Mouse (Mus musculus): ENCODE measurements at regions not wholly inside any gene's neighbourhood (a gene's known extent, or its start where the extent isn't known, plus 50 kb on each side); places are given as distances from the start of the nearest gene placed in this dataset.

DNA sequence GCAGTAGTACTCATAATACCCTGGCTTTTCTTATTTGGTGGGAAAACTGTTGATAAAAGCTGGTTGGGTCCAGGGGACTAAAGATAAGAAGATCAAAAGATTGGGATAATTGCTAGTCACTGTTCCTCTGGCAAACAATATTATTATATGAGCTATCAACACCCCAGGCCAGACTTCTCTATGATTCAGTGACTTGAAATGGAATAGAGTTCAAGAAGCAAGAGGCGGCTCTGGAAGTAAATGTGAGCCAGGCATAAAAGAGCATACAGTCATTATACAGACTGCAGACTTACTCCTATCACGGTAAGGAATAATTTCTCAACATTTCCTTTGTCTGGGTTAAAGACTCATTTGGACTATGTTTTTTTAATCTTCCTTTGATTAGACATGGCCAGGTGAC, 278.5 kb upstream of the Acvr2a start:
- no peaks in the 10 kb centered on the region for H3K27me3 ChIP-seq (ENCODE audit: insufficient read depth, low read length)
- no peak for DNase-seq (ENCODE audit: low spot score)
- no peak for ATAC-seq (ENCODE audit: extremely low read depth, insufficient number of reproducible peaks, low FRiP score, poor library complexity, severe bottlenecking)
- no peaks in the 10 kb centered on the region for H3K36me3 ChIP-seq (replicated peaks)
- no peak for TF ChIP-seq GATA1 (IDR thresholded peaks at IDR 0.05; ENCODE audit: borderline replicate concordance, low read length)
- TF ChIP-seq TAL1 (conservative IDR thresholded peaks at IDR 0.05; ENCODE audit: low read depth, low read length): no peak
- TF ChIP-seq POLR2AphosphoS5 (IDR thresholded peaks at IDR 0.05; ENCODE audit: insufficient replicate concordance, low read depth, low read length): no peak
- no peak for TF ChIP-seq GATA2 (IDR thresholded peaks at IDR 0.05; ENCODE audit: borderline replicate concordance, low read depth, low read length)
- no peak for TF ChIP-seq CTCF (IDR thresholded peaks at IDR 0.05; ENCODE audit: low read depth, low read length)
- no peaks in the 10 kb centered on the region for H3K9me3 ChIP-seq (replicated peaks)
- H3K4me1 ChIP-seq (ENCODE audit: insufficient read depth, low read depth, low read length): no peaks in the 10 kb centered on the region
- no peak overlapping the region for H3K4me3 ChIP-seq (ENCODE audit: low read depth, low read length)

DNA sequence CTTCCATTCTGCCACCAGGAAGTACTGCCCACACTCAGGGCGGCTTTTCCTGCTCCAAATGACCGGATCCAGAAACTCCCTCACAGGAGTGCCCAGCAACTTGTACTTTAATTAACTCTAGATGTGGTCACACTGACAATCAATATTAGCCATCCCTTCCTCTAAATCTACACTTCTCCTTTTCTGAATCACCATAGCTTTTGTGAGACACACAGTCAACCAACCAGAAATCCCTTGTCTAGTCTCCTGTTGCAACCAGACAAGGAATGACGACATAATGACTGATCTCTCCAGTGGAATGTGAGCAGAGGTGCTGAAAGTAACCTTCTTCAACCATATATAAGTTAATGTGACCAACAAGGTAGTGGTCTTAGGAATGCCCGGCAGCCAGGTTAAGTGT, 277.0 kb upstream of the Acvr2a start:
- H3K36me3 ChIP-seq (replicated peaks): no peaks in the 10 kb centered on the region
- no peak overlapping the region for H3K4me3 ChIP-seq (ENCODE audit: low read depth, low read length)
- ATAC-seq (ENCODE audit: extremely low read depth, insufficient number of reproducible peaks, low FRiP score, poor library complexity, severe bottlenecking) (no peak), DNase-seq (ENCODE audit: low spot score) (no peak)
- no peak for TF ChIP-seq POLR2AphosphoS5 (IDR thresholded peaks at IDR 0.05; ENCODE audit: insufficient replicate concordance, low read depth, low read length)
- no peaks in the 10 kb centered on the region for H3K27me3 ChIP-seq (ENCODE audit: insufficient read depth, low read length)
- H3K4me1 ChIP-seq (ENCODE audit: insufficient read depth, low read depth, low read length): no peaks in the 10 kb centered on the region
- no peaks in the 10 kb centered on the region for H3K9me3 ChIP-seq (replicated peaks)

DNA sequence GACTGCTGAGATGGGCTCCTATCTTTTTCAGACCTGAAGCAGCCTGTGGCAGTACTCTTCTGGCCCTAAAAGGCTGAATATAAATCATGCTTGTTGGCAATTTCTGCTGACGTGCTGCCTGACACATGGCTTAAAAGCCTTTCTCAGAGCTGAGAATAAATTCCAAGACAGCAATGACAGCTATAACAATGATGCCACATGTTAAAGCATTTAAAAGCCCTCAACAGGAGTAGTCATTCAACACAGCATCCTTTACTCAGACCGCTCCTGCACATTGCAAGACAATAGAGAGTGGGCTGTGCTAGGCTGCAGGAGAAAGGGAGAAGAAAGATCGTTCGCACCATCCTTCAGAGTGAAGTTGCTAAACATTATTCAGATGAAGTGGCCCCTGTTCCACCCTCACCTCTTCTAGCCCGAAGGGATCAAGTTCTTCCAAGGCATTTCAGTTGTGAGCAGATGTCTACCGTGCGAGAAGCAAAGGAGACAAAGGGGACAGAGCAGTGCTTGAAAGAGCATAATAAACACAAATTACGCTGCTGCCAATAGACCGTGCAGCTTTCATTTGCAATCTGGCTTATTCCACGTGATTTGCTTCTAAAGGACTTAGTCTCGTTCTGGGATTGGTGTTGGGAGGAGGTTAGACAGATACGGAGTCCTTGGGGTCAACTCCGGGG, 275.1 kb upstream of the Acvr2a start:
- TF ChIP-seq TAL1 (conservative IDR thresholded peaks at IDR 0.05; ENCODE audit: low read depth, low read length) (no peak), GATA2 (IDR thresholded peaks at IDR 0.05; ENCODE audit: borderline replicate concordance, low read depth, low read length) (no peak), POLR2AphosphoS5 (IDR thresholded peaks at IDR 0.05; ENCODE audit: insufficient replicate concordance, low read depth, low read length) (no peak), CTCF (IDR thresholded peaks at IDR 0.05; ENCODE audit: low read depth, low read length) (no peak), GATA1 (IDR thresholded peaks at IDR 0.05; ENCODE audit: borderline replicate concordance, low read length) (no peak)
- DNase-seq (ENCODE audit: low spot score) (no peak), ATAC-seq (ENCODE audit: extremely low read depth, insufficient number of reproducible peaks, low FRiP score, poor library complexity, severe bottlenecking) (no peak)
- Histone ChIP-seq H3K27me3 (ENCODE audit: insufficient read depth, low read length) (no peaks in the 10 kb centered on the region), H3K4me3 (ENCODE audit: low read depth, low read length) (no peak overlapping the region), H3K9me3 (replicated peaks) (no peaks in the 10 kb centered on the region), H3K4me1 (ENCODE audit: insufficient read depth, low read depth, low read length) (no peaks in the 10 kb centered on the region), H3K36me3 (replicated peaks) (no peaks in the 10 kb centered on the region)

DNA sequence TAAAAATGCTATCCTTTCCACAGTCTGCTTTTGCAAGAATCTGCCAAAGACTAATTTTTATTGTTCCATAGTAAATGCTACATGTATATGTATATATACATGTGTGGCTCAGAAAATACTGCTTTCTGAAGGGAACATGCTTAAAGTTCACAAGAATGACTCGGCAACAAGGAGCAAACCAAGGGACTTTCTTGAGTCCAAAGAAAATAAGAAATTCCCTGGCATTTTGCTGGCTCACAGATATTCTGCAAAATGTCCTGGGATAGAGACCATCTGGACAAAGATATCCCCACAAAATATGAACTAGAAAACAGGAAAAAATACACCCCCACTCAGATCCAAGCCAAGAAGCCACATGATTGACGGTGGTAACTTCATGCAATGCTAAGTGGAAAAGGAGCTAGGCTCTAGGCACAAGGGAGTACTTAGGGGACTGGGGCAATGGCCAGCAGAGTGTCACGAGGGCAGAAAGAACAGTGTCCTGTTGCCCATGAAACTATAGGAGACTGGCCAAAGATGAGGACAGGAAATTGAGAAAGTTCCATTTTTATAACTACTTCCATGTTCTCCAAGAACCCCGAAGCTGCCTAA, 274.3 kb upstream of the Acvr2a start:
- H3K36me3 ChIP-seq (replicated peaks): no peaks in the 10 kb centered on the region
- TF ChIP-seq POLR2AphosphoS5 (IDR thresholded peaks at IDR 0.05; ENCODE audit: insufficient replicate concordance, low read depth, low read length) (no peak), GATA1 (IDR thresholded peaks at IDR 0.05; ENCODE audit: borderline replicate concordance, low read length) (no peak), TAL1 (conservative IDR thresholded peaks at IDR 0.05; ENCODE audit: low read depth, low read length) (no peak), GATA2 (IDR thresholded peaks at IDR 0.05; ENCODE audit: borderline replicate concordance, low read depth, low read length) (no peak), CTCF (IDR thresholded peaks at IDR 0.05; ENCODE audit: low read depth, low read length) (no peak)
- H3K4me1 ChIP-seq (ENCODE audit: insufficient read depth, low read depth, low read length): no peaks in the 10 kb centered on the region
- no peaks in the 10 kb centered on the region for H3K9me3 ChIP-seq (replicated peaks)
- no peak overlapping the region for H3K4me3 ChIP-seq (ENCODE audit: low read depth, low read length)
- ATAC-seq (ENCODE audit: extremely low read depth, insufficient number of reproducible peaks, low FRiP score, poor library complexity, severe bottlenecking) (no peak), DNase-seq (ENCODE audit: low spot score) (no peak)
- H3K27me3 ChIP-seq (ENCODE audit: insufficient read depth, low read length): no peaks in the 10 kb centered on the region

DNA sequence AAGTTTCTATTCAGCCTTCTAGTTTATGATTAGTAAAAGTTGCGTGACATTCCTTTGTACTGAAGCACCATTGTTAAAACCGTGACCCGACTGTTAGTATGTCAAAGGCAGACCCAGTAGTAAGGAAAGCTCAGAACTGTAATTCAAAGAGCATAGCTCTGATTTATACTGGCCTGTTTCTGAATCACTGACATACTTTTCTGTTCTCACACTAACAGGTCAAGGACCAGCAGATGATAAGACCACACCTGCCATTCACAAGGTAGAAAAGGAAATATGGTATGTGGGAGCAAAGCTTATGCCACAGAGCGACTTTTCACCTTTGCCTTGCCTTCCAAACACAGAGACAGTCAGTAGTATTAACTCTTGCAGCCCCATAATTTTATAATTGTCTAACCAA, 269.5 kb upstream of the Acvr2a start:
- no peak for DNase-seq (ENCODE audit: low spot score)
- H3K4me3 ChIP-seq (ENCODE audit: low read depth, low read length): no peak overlapping the region
- H3K36me3 ChIP-seq (replicated peaks): no peaks in the 10 kb centered on the region
- no peak for ATAC-seq (ENCODE audit: extremely low read depth, insufficient number of reproducible peaks, low FRiP score, poor library complexity, severe bottlenecking)
- no peaks in the 10 kb centered on the region for H3K27me3 ChIP-seq (ENCODE audit: insufficient read depth, low read length)
- H3K9me3 ChIP-seq (replicated peaks): no peaks in the 10 kb centered on the region
- no peak for TF ChIP-seq CTCF (IDR thresholded peaks at IDR 0.05; ENCODE audit: low read depth, low read length)
- no peak for TF ChIP-seq TAL1 (conservative IDR thresholded peaks at IDR 0.05; ENCODE audit: low read depth, low read length)
- H3K4me1 ChIP-seq (ENCODE audit: insufficient read depth, low read depth, low read length): no peaks in the 10 kb centered on the region

DNA sequence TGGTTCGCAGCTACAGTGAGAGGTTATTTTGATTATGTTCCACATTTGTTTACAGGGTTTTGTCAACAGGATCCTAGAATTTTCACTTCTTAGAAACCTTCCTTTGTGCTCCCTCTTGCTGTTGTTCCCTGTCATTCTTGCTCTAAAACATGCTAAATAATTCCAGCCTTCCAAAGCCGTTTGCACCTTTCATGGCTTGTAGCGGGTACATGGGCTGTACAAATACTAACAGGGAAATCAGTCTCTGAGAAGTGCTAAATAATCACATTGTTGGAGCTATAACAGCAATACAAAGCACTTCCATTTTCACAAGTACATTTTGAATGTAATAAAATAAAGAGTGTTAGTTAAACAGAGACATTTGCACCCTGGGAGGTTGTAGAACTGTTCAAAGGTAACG, 268.8 kb upstream of the Acvr2a start:
- DNase-seq (ENCODE audit: low spot score) (no peak), ATAC-seq (ENCODE audit: extremely low read depth, insufficient number of reproducible peaks, low FRiP score, poor library complexity, severe bottlenecking) (no peak)
- Histone ChIP-seq H3K9me3 (replicated peaks) (no peaks in the 10 kb centered on the region), H3K4me3 (ENCODE audit: low read depth, low read length) (no peak overlapping the region), H3K27me3 (ENCODE audit: insufficient read depth, low read length) (no peaks in the 10 kb centered on the region), H3K4me1 (ENCODE audit: insufficient read depth, low read depth, low read length) (no peaks in the 10 kb centered on the region), H3K36me3 (replicated peaks) (no peaks in the 10 kb centered on the region)
- TF ChIP-seq GATA2 (IDR thresholded peaks at IDR 0.05; ENCODE audit: borderline replicate concordance, low read depth, low read length): no peak
- no peak for TF ChIP-seq TAL1 (conservative IDR thresholded peaks at IDR 0.05; ENCODE audit: low read depth, low read length)
- TF ChIP-seq GATA1 (IDR thresholded peaks at IDR 0.05; ENCODE audit: borderline replicate concordance, low read length): no peak
- TF ChIP-seq POLR2AphosphoS5 (IDR thresholded peaks at IDR 0.05; ENCODE audit: insufficient replicate concordance, low read depth, low read length): no peak
- no peak for TF ChIP-seq CTCF (IDR thresholded peaks at IDR 0.05; ENCODE audit: low read depth, low read length)
